Comparison of ENCODE assay signal across 8 mouse cellular contexts in genomic region chr11:35985841-35986393, GRCm38 (mm10). TPM values are rescaled to one million over a fixed set of nuclear protein-coding genes. Genes with fewer than 3 reads are reported as not detected.
DNase-seq lines count a peak whose midpoint lies in the region; ATAC-seq and TF ChIP-seq lines count a peak whose summit lies in the region.

No protein-coding gene starts in this region.

- no peak overlapping the region for H3K9ac ChIP-seq in liver, adult 2 months (ENCODE audit: low read depth, low read length)
- no peak overlapping the region for H3K9ac ChIP-seq in liver, postnatal 0 days (replicated peaks)

- no peak for TF ChIP-seq EP300 in liver, postnatal 0 days (IDR thresholded peaks at IDR 0.05; ENCODE audit: low read depth)

- no peaks in the 10 kb centered on the region; the same call in 1 of the 2 replicates for H3K4me1 ChIP-seq in liver, adult 2 months (ENCODE audit: control insufficient read depth, insufficient read depth, low read length)
- peaks cover 3% of the 10 kb centered on the region; the same call in 1 of the 2 replicates for H3K4me1 ChIP-seq in liver, postnatal 0 days (ENCODE audit: insufficient read depth)
- peaks cover 8% of the 10 kb centered on the region for H3K4me1 ChIP-seq in olfactory bulb, adult 2 months (ENCODE audit: control insufficient read depth, insufficient read depth, low read length)

- no peak for TF ChIP-seq POLR2A in liver, adult 2 months (IDR thresholded peaks at IDR 0.05; ENCODE audit: extremely low read depth, insufficient read depth, low read length)
- peak; percentile 32; the same call in 1 of the 2 replicates for TF ChIP-seq POLR2A in olfactory bulb, adult 2 months (IDR thresholded peaks at IDR 0.05; ENCODE audit: insufficient read depth, low read depth, low read length)

- no peak overlapping the region for H3K4me3 ChIP-seq in liver, adult 2 months (ENCODE audit: insufficient read depth, low read depth, low read length)
- no peak overlapping the region for H3K4me3 ChIP-seq in liver, postnatal 0 days (ENCODE audit: low read depth, low read length)
- peak overlapping the region; percentile 28; the same call in 1 of the 2 replicates for H3K4me3 ChIP-seq in olfactory bulb, adult 2 months (ENCODE audit: insufficient read depth, low read depth, low read length)

- TF ChIP-seq CTCF in liver, adult 2 months (IDR thresholded peaks at IDR 0.05; ENCODE audit: low read depth, low read length) = peak; percentile 46; the same call in 1 of the 2 replicates
- peak; percentile 29; the same call in 1 of the 2 replicates for TF ChIP-seq CTCF in liver, postnatal 0 days (IDR thresholded peaks at IDR 0.05; ENCODE audit: low read depth)
- no peak for TF ChIP-seq CTCF in olfactory bulb, adult 2 months (IDR thresholded peaks at IDR 0.05; ENCODE audit: insufficient read depth, low read depth, low read length)

- H3K27ac ChIP-seq in liver, adult 2 months (replicated peaks; ENCODE audit: insufficient read depth, low read depth, low read length) = no peak overlapping the region
- no peak overlapping the region for H3K27ac ChIP-seq in liver, postnatal 0 days (ENCODE audit: low read depth)
- H3K27ac ChIP-seq in olfactory bulb, adult 2 months (ENCODE audit: insufficient read depth, low read depth, low read length) = peak overlapping the region; percentile 92

- H3K27me3 ChIP-seq in liver, adult 2 months (ENCODE audit: control insufficient read depth, insufficient read depth, low read length) = no peaks in the 10 kb centered on the region
- H3K27me3 ChIP-seq in liver, postnatal 0 days (ENCODE audit: insufficient read depth, low read length) = 0 out of 2 replicates have a peak, but pooled peaks cover 4% of the 10 kb centered on the region

- no peaks in the 10 kb centered on the region for H3K79me2 ChIP-seq in liver, adult 2 months (ENCODE audit: control insufficient read depth, insufficient read depth, low read length)

- WGBS in liver, adult 2 months = 6% methylated on average over 19 of the region's 19 CpGs
- 1% methylated on average over 19 of the region's 19 CpGs for WGBS in liver, postnatal 0 days (ENCODE audit: insufficient replicate concordance)
- WGBS in olfactory bulb, adult 2 months = 2% methylated on average over 19 of the region's 19 CpGs

- 0 out of 2 replicates have a peak overlapping the region, but pooled peaks have one; percentile 18 for H3K4me2 ChIP-seq in liver, postnatal 0 days (ENCODE audit: low read depth, low read length)

- peak; percentile 49 for DNase-seq in liver, adult 2 months (ENCODE audit: extremely low read depth, low read depth, low spot score)
- no peak for DNase-seq in liver
- DNase-seq in heart, postnatal 4 days = peak; percentile 26
- DNase-seq in layer of hippocampus, adult 18-20 months (ENCODE audit: low spot score in 2 of 2) = peak; percentile 85 to 91
- DNase-seq in liver, postnatal 0 days = no peak

- H3K9me3 ChIP-seq in liver, postnatal 0 days (ENCODE audit: low read length) = no peaks in the 10 kb centered on the region

- ATAC-seq in common myeloid progenitor, adult 5-6 weeks (replicated peaks; ENCODE audit: low read depth, poor library complexity, severe bottlenecking) = peak; percentile 56
- no peak for ATAC-seq in liver, postnatal 0 days
- no peak for ATAC-seq in erythroid progenitor cell, adult 5-6 weeks (replicated peaks; ENCODE audit: low FRiP score, poor library complexity, severe bottlenecking)

- H3K36me3 ChIP-seq in liver, adult 2 months (ENCODE audit: control insufficient read depth, insufficient read depth, low read length) = no peaks in the 10 kb centered on the region
- no peaks in the 10 kb centered on the region for H3K36me3 ChIP-seq in liver, postnatal 0 days (replicated peaks; ENCODE audit: insufficient read depth, low read length)

RNA-seq across cellular contexts. Expression of gene Wwc1, which starts 5.6 kb away (rescaled TPM):
- 11.3 and 15.7 TPM in 2 replicates for total RNA-seq in liver, adult 2 months (2014; rRNA removed)
- polyA plus RNA-seq in liver, adult 2 months (2012; rRNA removed) = 25.0 and 32.7 TPM in 2 replicates
- total RNA-seq in common myeloid progenitor, adult 5-6 weeks (2017) = not detected in 2 replicates
- 1 to 10 TPM; 3.5 to 5.0 TPM for total RNA-seq in heart, postnatal 4 days (2021)
- total RNA-seq in layer of hippocampus, adult 18-20 months (2021) = 100 to 1,000 TPM in 1 of 2 experiments, 10 to 100 TPM in 1; 99.4 to 107 TPM
- polyA plus RNA-seq in liver, postnatal 0 days (2015; fragmentation: Nextera tagmentation; extraction: Ambion mirVana) = 4.7 and 6.3 TPM in 2 replicates
- not detected in 2 replicates for polyA plus RNA-seq in olfactory bulb, adult 2 months (2012; ENCODE audit: insufficient read depth, insufficient read length, low replicate concordance, missing spikeins)
- total RNA-seq in erythroid progenitor cell, adult 5-6 weeks (2015; ENCODE audit: low replicate concordance) = not detected in 2 replicates
- total RNA-seq in erythroid progenitor cell, adult 5-6 weeks (2017; ENCODE audit: low replicate concordance) = not detected in 2 replicates

Comparison
In these comparisons a context has a peak if more than half of its experiments do, and no peak if none do; other contexts are left out.
1. DNase-seq: peak in liver, adult 2 months (single experiment), heart, postnatal 4 days (single experiment) and layer of hippocampus, adult 18-20 months (2 of 2); none in liver (single experiment) and liver, postnatal 0 days (single experiment).